Mouse (Mus musculus) myocyte (in vitro differentiated cells): ENCODE measurements at regions not wholly inside any gene's neighbourhood (a gene's known extent, or its start where the extent isn't known, plus 50 kb on each side); places are given as distances from the start of the nearest gene placed in this dataset.

Experiments used
- H3K27me3 ChIP-seq: one replicate; pipeline ENCODE4 v1.6.1; 2011; ENCODE audit not compliant: control insufficient read depth, insufficient read depth, insufficient read length
- H3K36me3 ChIP-seq: one replicate; pipeline ENCODE4 v1.6.1; 2011; ENCODE audit not compliant: control insufficient read depth, insufficient read depth
- H3K4me2 ChIP-seq: one replicate; pipeline ENCODE4 v1.6.1; 2011; ENCODE audit warnings: low read depth, control low read depth
- H3K4me3 ChIP-seq: one replicate; pipeline ENCODE4 v1.5.1; 2011; ENCODE audit warnings: mild to moderate bottlenecking, control low read depth, moderate library complexity
- H3K79me2 ChIP-seq: one replicate; pipeline ENCODE4 v1.6.1; 2011; ENCODE audit not compliant: control insufficient read depth, insufficient read depth
- H3ac ChIP-seq: one replicate; pipeline ENCODE4 v1.6.1; 2011; ENCODE audit not compliant: control insufficient read depth, insufficient read length
- CEBPB ChIP-seq: IDR thresholded peaks from 2 replicates; pipeline ENCODE4 v1.6.1; 2011; ENCODE audit warnings: mild to moderate bottlenecking, moderate library complexity; ENCODE audit not compliant: poor library complexity, insufficient read depth, severe bottlenecking
- E2F4 ChIP-seq: IDR thresholded peaks from one replicate; pipeline ENCODE4 v1.6.1; 2011; ENCODE audit warnings: mild to moderate bottlenecking, control low read depth, moderate library complexity; ENCODE audit not compliant: insufficient read depth
- MAX ChIP-seq: IDR thresholded peaks from one replicate; pipeline ENCODE4 v1.6.1; 2011; ENCODE audit warnings: low read depth, mild to moderate bottlenecking, control low read depth
- MYOD1 ChIP-seq, 3 experiments: IDR thresholded peaks; one replicate each; pipeline ENCODE4 v1.6.1; 2011; ENCODE audit warnings: control low read depth in 2 of 3, low read depth in 2 of 3, mild to moderate bottlenecking in 2 of 3, moderate library complexity in 1 of 3; ENCODE audit not compliant: insufficient read length in 2 of 3, control insufficient read depth in 1 of 3
- MYOG ChIP-seq, 3 experiments: IDR thresholded peaks; one replicate each; pipeline ENCODE4 v1.6.1; 2011; ENCODE audit warnings: control low read depth in 2 of 3, low read depth in 2 of 3, mild to moderate bottlenecking in 2 of 3; ENCODE audit not compliant: insufficient read length in 2 of 3, control insufficient read depth in 1 of 3, insufficient read depth in 1 of 3
- POLR2A ChIP-seq: IDR thresholded peaks from one replicate; pipeline ENCODE4 v1.6.1; 2011; ENCODE audit warnings: low read depth, mild to moderate bottlenecking, control low read depth, moderate library complexity; ENCODE audit not compliant: insufficient read length
- POLR2AphosphoS2 ChIP-seq: IDR thresholded peaks from one replicate; pipeline ENCODE4 v1.6.1; 2011; ENCODE audit warnings: low read depth, control low read depth; ENCODE audit not compliant: insufficient read length
- REST ChIP-seq: IDR thresholded peaks from one replicate; pipeline ENCODE4 v1.6.1; 2011; ENCODE audit warnings: mild to moderate bottlenecking, control low read depth, moderate library complexity; ENCODE audit not compliant: insufficient read depth, insufficient read length
- SRF ChIP-seq: IDR thresholded peaks from one replicate; pipeline ENCODE4 v1.6.1; 2011; ENCODE audit warnings: low read depth; ENCODE audit not compliant: control insufficient read depth, insufficient read length
- TCF12 ChIP-seq: IDR thresholded peaks from one replicate; pipeline ENCODE4 v1.6.1; 2011; ENCODE audit warnings: mild to moderate bottlenecking, control low read depth; ENCODE audit not compliant: poor library complexity, insufficient read depth, severe bottlenecking
- TCF3 ChIP-seq: IDR thresholded peaks from one replicate; pipeline ENCODE4 v1.6.1; 2011; ENCODE audit warnings: low read depth, control low read depth; ENCODE audit not compliant: insufficient read length
- USF1 ChIP-seq: IDR thresholded peaks from one replicate; pipeline ENCODE4 v1.6.1; 2011; ENCODE audit warnings: low read depth, mild to moderate bottlenecking, control low read depth, moderate library complexity

DNA sequence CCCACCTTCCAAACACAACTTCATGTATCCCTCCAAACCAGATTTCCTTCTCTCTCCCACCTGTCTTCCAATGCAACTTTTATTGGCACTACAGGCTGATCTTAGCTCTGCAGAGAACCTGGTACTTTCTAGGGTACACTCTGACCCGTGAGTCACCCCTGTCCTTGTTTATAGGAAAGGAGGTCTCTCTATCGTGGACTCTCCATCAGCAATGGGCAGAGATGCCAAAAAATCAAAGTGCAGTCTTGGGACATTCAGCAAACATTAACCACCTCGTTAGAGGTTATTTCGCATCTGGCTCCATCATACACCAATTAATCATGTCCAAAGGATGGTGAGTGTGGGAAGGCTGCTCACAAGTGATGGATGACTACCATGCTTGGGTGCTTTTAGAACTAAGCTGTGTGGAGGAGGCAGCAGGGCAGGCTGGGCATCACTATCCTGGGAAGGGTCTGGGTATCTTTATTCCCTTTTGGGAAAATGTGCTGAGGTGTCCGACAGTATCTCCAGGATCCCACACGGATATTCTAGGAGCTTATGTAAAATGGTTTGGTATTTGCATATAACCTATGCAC is 214.0 kb upstream of the Dynlrb2 start:
- TF ChIP-seq TCF12 (no peak), USF1 (no peak), MYOG (IDR thresholded peaks at IDR 0.05; ENCODE audit: control insufficient read depth in 1 of 3, insufficient read depth in 1 of 3, insufficient read length in 2 of 3, low read depth in 2 of 3) (no peak), MYOD1 (IDR thresholded peaks at IDR 0.05; ENCODE audit: control insufficient read depth in 1 of 3, insufficient read length in 2 of 3, low read depth in 2 of 3) (no peak), SRF (no peak), REST (no peak), E2F4 (no peak), CEBPB (no peak), TCF3 (no peak), POLR2A (no peak), POLR2AphosphoS2 (no peak), MAX (no peak)
- Histone ChIP-seq H3K4me2 (no peak overlapping the region), H3ac (no peak overlapping the region), H3K27me3 (no peaks in the 10 kb centered on the region), H3K36me3 (no peaks in the 10 kb centered on the region), H3K4me3 (no peak overlapping the region), H3K79me2 (no peaks in the 10 kb centered on the region)

DNA sequence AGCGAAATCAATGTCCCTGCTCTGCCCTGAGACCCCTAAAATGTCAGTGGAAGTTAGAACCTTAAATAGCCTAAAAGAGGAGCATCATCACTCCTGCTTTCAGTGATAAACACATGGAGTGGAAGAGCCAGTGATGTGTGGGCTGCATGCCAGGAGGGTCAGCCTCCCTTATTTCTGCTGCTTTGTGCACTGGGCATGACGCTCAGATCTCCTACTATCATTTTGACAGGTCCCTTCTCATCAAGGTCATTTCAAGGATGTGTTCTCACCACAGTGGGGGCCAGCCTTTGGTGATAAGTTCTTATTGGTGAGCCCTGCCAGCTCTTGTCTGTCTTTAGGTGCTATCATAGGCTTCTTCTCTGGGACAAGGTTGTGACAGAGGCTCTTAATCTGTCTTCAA is 215.5 kb upstream of the Dynlrb2 start:
- no peaks in the 10 kb centered on the region for H3K27me3 ChIP-seq
- H3K36me3 ChIP-seq: no peaks in the 10 kb centered on the region
- H3K4me3 ChIP-seq: no peak overlapping the region
- H3K4me2 ChIP-seq: no peak overlapping the region
- no peaks in the 10 kb centered on the region for H3K79me2 ChIP-seq
- no peak for TF ChIP-seq REST
- TF ChIP-seq TCF12: no peak
- TF ChIP-seq MYOG (IDR thresholded peaks at IDR 0.05; ENCODE audit: control insufficient read depth in 1 of 3, insufficient read depth in 1 of 3, insufficient read length in 2 of 3, low read depth in 2 of 3): no peak
- TF ChIP-seq MAX: no peak
- no peak for TF ChIP-seq POLR2A
- no peak for TF ChIP-seq TCF3
- no peak for TF ChIP-seq E2F4
- no peak for TF ChIP-seq MYOD1 (IDR thresholded peaks at IDR 0.05; ENCODE audit: control insufficient read depth in 1 of 3, insufficient read length in 2 of 3, low read depth in 2 of 3)
- no peak for TF ChIP-seq SRF
- no peak for TF ChIP-seq CEBPB
- no peak for TF ChIP-seq POLR2AphosphoS2
- TF ChIP-seq USF1: no peak
- H3ac ChIP-seq: no peak overlapping the region

DNA sequence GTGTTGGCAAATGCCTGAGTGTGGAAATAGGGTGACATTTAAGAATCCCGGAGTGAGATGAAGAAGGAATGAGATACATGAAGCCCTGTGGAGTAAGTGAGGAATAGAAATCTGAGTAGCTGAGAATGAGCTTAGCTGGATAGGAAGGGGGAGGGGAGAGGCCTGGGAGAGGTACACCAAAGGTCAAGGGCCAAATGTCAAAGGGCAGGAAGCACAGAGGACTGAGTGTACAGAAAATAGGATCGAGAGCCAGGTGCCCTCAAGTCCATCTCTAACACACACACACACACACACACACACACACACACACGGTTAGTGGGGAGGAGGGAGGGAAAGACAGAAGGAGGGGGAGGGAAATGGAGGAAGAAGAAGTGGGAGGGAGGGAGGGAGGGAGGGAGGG is 220.8 kb upstream of the Dynlrb2 start:
- Histone ChIP-seq H3K79me2 (no peaks in the 10 kb centered on the region), H3K4me3 (no peak overlapping the region), H3K27me3 (no peaks in the 10 kb centered on the region), H3ac (no peak overlapping the region), H3K36me3 (no peaks in the 10 kb centered on the region), H3K4me2 (no peak overlapping the region)
- no peak for TF ChIP-seq USF1
- no peak for TF ChIP-seq POLR2A
- no peak for TF ChIP-seq E2F4

DNA sequence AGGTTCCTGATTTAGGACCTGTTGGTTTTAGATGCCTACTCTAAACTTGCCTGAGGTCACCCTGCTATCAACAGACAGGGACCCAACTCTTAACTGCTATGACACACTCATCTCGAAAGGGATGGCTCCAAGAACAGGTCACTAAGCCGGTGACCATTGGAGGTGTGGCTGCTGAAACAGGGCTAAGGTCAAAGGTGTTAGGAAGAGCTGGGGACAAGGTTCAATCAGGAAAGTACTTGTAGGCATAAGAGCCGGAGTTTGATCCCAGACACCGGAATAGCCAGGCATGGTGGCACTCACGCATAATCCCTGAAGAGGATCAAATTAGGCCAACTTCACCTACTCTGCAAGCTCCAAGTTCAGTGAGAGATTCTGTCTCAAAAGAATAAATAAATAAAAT is 222.4 kb upstream of the Dynlrb2 start:
- Histone ChIP-seq H3ac (no peak overlapping the region), H3K4me3 (no peak overlapping the region), H3K27me3 (no peaks in the 10 kb centered on the region), H3K4me2 (no peak overlapping the region), H3K79me2 (no peaks in the 10 kb centered on the region), H3K36me3 (no peaks in the 10 kb centered on the region)
- TF ChIP-seq REST (no peak), SRF (no peak), POLR2AphosphoS2 (no peak), E2F4 (no peak), MYOG (IDR thresholded peaks at IDR 0.05; ENCODE audit: control insufficient read depth in 1 of 3, insufficient read depth in 1 of 3, insufficient read length in 2 of 3, low read depth in 2 of 3) (no peak), MYOD1 (IDR thresholded peaks at IDR 0.05; ENCODE audit: control insufficient read depth in 1 of 3, insufficient read length in 2 of 3, low read depth in 2 of 3) (no peak), USF1 (no peak), CEBPB (no peak), TCF3 (no peak), POLR2A (no peak), MAX (no peak), TCF12 (no peak)

DNA sequence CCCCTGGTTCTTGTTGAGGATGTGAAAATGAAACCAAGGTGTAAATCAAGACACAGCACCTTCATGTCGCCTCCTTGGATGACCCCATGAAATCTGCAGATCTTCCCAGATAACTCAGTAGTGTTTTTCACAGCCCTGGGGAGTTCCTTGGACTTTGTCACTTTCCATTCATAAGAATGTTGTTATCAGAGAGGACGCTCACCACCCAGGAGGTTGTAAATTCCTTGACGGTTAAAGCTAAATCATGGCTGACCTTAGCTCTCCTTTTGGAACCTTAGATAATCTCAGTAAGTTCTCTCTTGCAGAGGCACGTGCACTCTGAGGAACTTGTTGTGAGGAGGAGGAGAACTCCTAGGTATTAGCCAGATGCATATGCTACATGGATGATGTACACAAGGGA is 229.8 kb upstream of the Dynlrb2 start:
- H3K36me3 ChIP-seq: no peaks in the 10 kb centered on the region
- H3ac ChIP-seq: no peak overlapping the region
- H3K27me3 ChIP-seq: no peaks in the 10 kb centered on the region
- H3K4me3 ChIP-seq: no peak overlapping the region
- no peak overlapping the region for H3K4me2 ChIP-seq
- H3K79me2 ChIP-seq: no peaks in the 10 kb centered on the region
- TF ChIP-seq POLR2AphosphoS2 (no peak), E2F4 (no peak), TCF3 (no peak), USF1 (no peak), REST (no peak), POLR2A (no peak), MYOG (IDR thresholded peaks at IDR 0.05; ENCODE audit: control insufficient read depth in 1 of 3, insufficient read depth in 1 of 3, insufficient read length in 2 of 3, low read depth in 2 of 3) (no peak), SRF (no peak), TCF12 (no peak), MYOD1 (IDR thresholded peaks at IDR 0.05; ENCODE audit: control insufficient read depth in 1 of 3, insufficient read length in 2 of 3, low read depth in 2 of 3) (no peak), MAX (no peak), CEBPB (no peak)
